Mouse (Mus musculus): ENCODE measurements around the gene Bcl9l.
"Not testable (repeated sequence)": the region's sequence is repeated elsewhere in the genome, so short reads cannot be mapped to it uniquely, and the experiment has no call there.

The Bcl9l gene

GRCm38 (mm10) chr9:44482552-44482951 lies at the start of gene Bcl9l:
Gene Bcl9l (plus strand): TSS chr9:44482825.
- peak; percentile 96 for DNase-seq (ENCODE audit: low spot score)

DNA sequence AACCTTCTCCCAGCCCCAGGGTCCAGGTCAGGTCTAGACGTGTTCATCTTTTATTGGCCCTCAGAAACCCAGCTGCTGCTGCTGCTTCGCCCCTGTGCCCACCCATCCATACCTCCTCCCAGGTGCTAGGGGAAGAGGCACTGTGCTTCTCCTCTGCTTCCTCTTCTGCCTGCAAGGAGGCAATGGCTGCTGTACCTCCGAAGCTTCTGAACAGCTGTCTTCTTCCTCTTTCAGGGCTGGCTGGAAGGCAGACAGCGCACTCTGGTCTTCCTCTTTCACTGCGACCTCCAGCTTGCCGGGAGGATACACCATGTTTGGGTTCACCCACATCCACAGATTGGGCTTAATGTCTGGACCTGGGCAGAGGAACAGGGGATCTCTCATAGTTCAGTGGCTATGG lies 46.9 kb upstream of the Bcl9l start:
- peak; percentile 34 for DNase-seq (ENCODE audit: low spot score)

GRCm38 (mm10) chr9:44440961-44441360 lies 41.7 kb upstream of the Bcl9l start, which contains the start of gene Foxr1:
Gene Foxr1 (minus strand): TSS chr9:44441136.
- no peak for DNase-seq (ENCODE audit: low spot score)

DNA sequence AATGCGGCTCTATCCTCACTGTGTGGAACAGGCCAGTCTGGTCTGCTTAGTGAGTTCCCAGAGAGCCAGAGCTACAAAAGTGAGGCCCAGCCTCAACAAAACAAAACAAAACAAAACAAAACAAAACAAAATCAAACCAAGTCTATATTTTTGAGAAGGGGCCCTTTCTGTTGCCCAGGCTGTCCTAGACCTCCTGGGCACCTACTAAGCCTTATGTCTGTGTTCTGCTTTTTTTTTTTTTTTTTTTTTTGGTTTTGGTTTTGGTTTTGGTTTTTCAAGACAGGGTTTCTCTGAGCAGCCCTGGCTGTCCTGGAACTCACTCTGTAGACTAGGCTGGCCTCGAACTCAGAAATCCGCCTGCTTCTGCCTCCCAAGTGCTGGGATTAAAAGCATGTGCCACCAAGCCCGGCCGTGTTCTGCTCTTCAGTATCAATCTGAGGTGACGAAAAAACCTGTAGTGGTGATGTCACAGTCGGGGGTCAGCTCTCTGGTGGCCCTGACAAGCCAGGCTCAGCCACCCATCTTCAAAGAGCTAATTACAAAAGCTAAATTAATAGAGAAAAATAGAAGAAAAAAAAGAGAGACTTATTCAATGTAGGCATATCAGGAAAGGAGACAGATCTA lies 38.1 kb upstream of the Bcl9l start:
- not testable (repeated sequence) for DNase-seq (ENCODE audit: low spot score)

DNA sequence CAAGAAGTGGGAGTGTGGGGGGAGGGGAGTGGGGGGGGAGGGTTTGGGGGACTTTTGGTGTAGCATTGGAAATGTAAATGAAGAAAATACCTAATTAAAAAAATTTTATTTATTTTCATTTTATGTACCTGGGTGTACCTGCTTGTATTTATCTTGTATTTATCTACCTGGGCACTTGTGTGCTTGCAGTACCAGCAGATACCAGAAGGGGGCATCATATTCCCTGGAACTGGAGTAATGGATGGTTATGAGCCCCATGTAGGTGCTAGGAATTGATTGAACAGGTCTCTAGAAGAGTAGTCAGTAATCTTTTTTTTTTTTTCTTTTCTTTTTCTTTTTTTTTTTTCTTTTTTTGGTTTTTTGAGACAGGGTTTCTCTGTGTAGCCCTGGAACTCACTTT lies 32.2 kb upstream of the Bcl9l start:
- peak; percentile 4 for DNase-seq (ENCODE audit: low spot score)

GRCm38 (mm10) chr9:44454132-44454890 lies 28.3 kb upstream of the Bcl9l start:
- peak; percentile 84 for DNase-seq (ENCODE audit: low spot score)

- DNase-seq (ENCODE audit: low spot score), result no peak
Observed at GRCm38 (mm10) chr9:44454891-44455220, 27.8 kb upstream of the Bcl9l start, which contains the start of gene Upk2. Gene Upk2 (minus strand): TSS chr9:44454976.

- DNase-seq (ENCODE audit: low spot score), result no peak
Observed at GRCm38 (mm10) chr9:44457035-44457742, 25.4 kb upstream of the Bcl9l start.

DNA sequence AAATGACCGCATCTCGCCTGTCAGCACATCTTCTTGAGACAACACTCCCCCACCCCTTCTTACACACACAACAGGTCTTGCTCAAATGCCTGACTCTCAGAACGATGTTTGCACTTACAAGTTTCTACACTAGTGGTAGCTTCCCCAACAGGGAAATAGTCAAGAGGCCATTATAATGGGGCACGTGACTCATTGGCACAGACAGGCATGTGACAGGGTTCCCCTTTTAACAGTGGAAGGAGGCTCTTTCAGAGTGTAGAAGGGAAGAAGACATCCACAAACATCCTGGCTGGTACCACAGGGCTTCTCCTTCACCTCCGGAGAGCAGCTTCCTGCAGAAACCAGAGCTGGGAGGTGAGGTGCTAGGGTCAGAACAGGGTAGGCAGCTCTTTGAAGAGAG lies 20.7 kb upstream of the Bcl9l start:
- DNase-seq (ENCODE audit: low spot score), result peak; percentile 64

- no peak for DNase-seq (ENCODE audit: low spot score)
Observed at GRCm38 (mm10) chr9:44468224-44468623, 14.4 kb upstream of the Bcl9l start.

DNA sequence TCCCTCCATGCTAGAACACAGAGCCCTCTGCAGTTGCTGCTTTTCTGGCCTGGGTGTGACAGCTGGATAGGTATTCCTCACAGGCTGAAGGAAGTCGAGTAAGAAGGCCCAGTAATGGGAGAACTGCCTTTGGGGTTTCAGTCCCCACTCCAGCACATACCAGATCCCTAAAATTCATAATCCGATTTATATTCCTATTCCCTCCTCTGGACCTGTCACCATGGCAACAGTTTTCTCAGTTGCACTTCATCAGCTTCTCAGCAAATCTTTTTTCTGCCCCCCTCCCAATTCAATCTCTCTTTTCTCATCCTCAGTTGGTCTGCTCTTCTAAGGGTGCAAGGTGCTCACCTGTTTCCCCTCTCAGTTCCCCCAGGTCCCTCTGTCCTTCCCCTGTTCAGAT lies 13.8 kb upstream of the Bcl9l start:
- no peak for DNase-seq (ENCODE audit: low spot score)

DNA sequence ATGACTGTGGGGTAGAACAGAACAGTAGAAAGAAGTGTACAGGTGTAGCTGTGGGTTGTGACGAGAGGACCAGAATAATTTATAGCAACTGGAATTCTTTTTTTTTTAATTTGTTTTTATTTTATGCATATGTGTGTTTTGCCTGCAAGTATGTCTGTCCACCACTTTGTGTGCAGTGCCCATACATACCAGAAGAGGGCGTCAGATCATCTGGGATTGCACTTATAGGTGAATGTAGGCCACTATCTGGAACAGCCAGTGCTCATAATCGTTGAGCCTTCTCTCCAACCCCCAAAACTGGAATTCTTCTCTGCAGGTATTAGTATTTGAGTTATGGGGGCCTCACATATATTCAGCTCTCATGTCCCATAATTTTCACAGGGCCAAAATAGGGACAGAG lies 9.4 kb upstream of the Bcl9l start:
- DNase-seq (ENCODE audit: low spot score), result no peak

DNA sequence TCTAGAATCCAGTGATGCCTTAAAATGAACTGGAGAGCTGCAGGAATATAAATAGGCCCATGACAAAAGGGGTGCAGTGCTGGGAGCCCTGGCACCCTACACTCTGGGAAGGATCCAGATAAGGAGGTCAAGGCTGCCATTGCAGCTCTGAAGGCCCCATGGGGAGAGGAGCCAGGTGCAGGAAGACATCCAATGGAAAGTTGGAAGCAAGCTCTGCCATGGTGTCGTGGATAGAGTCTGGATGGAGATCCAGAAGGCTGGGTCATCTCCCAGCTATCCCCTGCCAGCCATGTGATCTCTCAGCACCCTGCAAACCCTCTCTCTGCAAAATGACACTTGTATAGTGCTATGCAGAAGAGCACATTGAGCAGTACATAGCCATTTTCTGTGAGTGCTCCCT lies 8.3 kb upstream of the Bcl9l start:
- no peak for DNase-seq (ENCODE audit: low spot score)

DNA sequence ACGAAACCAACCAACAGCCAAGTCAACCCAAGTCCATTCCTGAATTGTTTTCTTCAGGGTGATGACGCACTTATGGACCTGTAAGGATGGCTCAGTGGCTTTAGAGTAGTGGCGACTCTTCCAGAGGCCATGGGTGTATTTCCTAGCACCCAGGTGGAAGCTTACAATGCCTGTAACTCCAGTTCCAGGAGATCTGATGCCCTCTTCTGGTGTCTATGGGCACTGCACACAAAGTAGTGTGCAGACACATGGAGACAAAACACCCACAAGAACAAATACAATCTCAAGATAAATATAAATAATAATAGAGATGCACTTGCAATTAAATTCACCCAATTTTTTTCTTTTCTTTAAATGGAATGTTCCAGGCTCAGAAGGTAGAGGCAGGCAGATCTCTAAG lies 6.7 kb upstream of the Bcl9l start:
- no peak for DNase-seq (ENCODE audit: low spot score)

DNA sequence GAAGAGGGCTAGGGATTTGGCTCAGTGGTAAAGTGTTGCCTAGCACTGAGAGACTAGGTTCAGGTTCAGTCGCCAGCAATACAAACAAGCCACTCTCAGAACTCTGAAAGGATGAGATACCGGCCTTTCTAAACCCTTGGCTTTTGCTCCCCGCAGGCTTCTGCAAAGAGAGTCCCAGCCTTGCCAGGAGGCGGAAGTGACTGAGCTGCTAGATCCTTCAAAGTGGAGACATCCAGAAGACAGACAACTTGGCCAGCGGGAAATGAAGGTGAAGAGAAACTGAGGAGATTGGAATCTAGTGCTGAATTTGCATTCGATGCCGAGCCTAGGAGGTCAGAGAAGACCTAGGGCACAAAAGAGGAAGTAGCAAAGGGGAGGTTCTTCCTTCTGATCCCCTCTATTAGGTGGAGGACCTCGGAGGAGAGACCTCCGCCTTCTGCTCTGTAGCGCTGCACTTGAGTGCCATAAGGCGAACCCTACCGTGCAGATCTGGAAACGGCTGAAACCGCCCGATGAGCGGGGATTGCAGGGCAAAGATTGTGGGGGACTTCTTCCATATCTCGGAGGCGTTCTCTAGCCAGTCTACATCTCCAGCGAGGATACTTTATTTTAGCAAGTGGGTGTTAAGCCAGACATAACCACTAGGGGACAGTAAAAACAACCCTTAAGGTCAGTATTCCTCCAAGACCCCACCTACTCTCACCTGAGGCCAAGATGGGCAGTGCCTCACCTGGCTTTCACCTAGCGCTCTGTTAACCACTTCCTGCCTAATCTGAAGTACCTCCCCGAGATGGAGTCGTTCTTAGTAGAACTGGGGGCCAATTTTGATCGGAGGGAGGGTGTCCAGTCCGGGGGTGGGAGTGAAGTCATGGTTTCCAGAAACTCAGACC lies 5.0 kb upstream of the Bcl9l start:
- DNase-seq (ENCODE audit: low spot score), result peak; percentile 89

DNA sequence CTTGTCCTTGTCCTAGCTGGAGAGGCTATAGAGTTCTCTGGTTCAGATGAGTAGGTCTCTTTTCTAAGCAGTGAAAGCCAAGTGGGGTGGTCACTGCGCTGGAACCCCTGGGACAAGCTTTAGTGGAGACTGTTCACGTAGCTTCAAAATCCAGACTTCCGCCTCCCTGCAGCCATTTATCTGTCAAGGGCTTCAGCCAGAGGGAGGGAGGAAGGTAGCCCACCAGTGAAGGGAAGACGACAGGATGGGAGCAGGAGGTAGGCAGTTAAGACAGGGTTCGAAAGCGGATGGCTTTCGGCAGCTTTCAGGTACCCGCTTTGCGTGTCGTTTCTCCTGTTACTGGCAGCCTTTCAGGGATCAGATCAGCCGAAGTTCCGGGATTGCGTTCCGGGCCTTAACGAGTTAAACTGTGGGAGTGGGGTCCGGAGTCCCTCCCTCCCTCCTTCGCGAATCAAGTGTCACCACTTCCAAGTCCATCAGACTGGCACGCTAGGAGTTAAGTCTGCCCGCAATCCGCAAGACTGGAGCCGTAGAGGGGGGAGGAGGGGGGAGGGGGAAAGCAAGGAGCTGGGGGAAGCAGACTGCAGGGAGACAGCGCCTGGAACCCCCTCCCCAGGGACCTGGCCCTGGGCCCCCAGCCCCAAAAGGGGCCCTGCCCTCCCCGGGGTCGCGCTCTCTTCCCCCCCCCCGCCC lies 4.2 kb upstream of the Bcl9l start:
- peak; percentile 79 for DNase-seq (ENCODE audit: low spot score)

DNA sequence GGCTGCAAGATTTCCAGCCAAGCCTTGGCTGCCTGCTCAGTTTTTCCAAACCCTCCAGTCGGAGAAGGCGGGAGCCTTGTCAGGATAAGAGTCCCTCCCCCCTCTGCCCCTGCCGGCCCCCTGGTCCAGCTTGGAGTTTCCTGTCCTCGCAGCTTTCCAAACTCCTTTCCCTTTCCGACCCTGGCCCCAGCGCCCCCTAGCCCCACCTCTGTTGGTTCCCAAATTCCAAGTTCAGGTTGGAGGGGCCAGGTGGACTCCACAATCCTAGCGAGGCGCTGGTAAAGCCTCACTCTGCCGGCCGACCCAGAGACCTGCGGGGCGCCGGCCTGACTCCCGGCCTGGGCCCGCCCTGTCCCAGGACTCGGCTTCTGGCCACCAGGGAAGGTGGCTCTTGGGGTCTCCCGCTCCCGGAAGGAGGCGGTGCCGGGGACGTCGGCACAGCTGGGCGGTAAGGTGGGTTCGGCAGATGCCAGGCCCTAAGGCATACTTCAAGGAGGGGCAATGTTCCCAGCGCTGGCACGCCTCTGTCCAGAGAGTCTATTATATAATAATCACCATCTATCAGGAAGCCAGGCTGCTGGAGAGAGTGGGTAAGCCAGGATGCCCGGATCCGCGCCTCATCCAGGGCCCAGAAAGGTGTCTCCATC lies 3.5 kb upstream of the Bcl9l start:
- DNase-seq (ENCODE audit: low spot score), result peak; percentile 85

DNA sequence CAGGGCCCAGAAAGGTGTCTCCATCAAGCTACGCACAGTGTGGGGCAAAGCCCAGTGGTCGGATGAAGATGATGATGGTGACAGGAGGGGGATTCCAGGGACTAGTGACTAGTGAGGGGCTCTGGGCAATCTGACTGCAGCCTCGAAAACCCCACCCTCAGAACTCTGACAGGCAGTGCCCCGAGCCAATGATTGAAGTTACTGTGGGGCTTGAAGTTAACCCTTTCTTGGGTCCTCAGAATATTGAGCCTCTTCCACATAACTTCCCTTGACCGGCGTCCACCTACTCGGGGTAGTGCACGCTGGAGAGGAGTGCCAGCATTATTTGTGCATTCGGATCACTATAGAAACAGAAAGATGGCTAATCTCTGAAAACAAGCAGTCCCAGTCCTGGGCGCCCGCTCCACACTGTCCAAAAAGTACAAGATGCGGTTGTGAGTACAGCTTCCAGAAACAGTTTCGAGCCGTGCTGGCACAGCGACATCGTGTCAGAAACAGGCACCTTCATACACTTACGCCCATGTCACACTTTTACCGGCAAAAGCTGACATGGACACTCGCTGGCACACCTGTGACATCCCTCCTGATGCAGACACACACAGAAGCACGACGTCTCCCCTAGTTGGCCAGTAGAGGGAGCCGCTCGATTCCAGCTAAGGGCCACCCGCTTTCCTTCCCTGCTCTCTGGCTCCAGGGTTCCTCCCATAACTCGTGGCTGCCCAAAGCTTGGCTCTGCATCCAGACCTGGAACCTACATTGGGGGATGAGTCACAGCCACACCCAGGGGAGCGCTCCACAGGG lies 2.8 kb upstream of the Bcl9l start:
- DNase-seq (ENCODE audit: low spot score), result peak; percentile 93

DNA sequence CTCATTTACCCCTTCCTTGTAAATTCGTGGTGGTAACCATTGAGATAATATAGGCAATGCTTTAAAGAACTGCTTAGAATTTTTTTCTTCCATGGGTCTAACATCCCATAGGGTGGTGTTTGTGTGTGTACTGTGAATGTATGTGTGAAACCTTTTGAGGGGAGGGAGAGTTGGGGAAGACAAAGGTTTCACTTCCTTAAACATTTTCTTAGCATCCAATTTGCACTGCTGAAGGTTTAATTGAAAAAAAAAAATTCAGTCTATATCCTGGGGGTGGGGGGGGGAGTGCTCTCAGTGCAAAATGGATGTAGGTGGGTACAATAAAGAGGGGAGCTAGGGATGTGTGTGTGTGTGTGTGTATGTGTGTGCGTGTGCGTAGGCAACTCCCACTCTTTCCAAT lies 513 bp upstream of the Bcl9l start:
- DNase-seq (ENCODE audit: low spot score), result no peak

- DNase-seq (ENCODE audit: low spot score), result no peak
Observed at GRCm38 (mm10) chr9:44483041-44483509, 450 bp downstream of the Bcl9l start.

Data from lung, postnatal 25 days (tissue).